Mouse (Mus musculus) mesoderm, embryonic 11.5 days (tissue): ENCODE measurements at regions not wholly inside any gene's neighbourhood (a gene's known extent, or its start where the extent isn't known, plus 50 kb on each side); places are given as distances from the start of the nearest gene placed in this dataset.
"Not testable (repeated sequence)": the region's sequence is repeated elsewhere in the genome, so short reads cannot be mapped to it uniquely, and the experiment has no call there.

Source experiments
- DNase-seq: peaks from one replicate; pipeline ENCODE4 v3.0.0-alpha.2; 2012; ENCODE audit warnings: low read depth, low spot score

GRCm38 (mm10) chr1:105900158-105900557 lies 90.0 kb upstream of the Zcchc2 start:
- DNase-seq, result no peak

- DNase-seq, result no peak
Measured at GRCm38 (mm10) chr1:105900920-105901319, 89.3 kb upstream of the Zcchc2 start.

GRCm38 (mm10) chr1:105903286-105904115 lies 86.7 kb upstream of the Zcchc2 start:
- DNase-seq, result no peak

- no peak for DNase-seq
Measured at GRCm38 (mm10) chr1:105904737-105905136, 85.5 kb upstream of the Zcchc2 start.

GRCm38 (mm10) chr1:105905785-105906426 lies 84.3 kb upstream of the Zcchc2 start:
- DNase-seq, result no peak

- no peak for DNase-seq
Measured at GRCm38 (mm10) chr1:105906427-105906798, 83.8 kb upstream of the Zcchc2 start.

GRCm38 (mm10) chr1:105908029-105908876 lies 82.0 kb upstream of the Zcchc2 start:
- DNase-seq, result peak; percentile 6

- DNase-seq, result no peak
Measured at GRCm38 (mm10) chr1:105909121-105909520, 81.1 kb upstream of the Zcchc2 start.

GRCm38 (mm10) chr1:105911714-105912113 lies 78.5 kb upstream of the Zcchc2 start:
- peak; percentile 10 for DNase-seq

GRCm38 (mm10) chr1:105921842-105922241 lies 68.4 kb upstream of the Zcchc2 start:
- no peak for DNase-seq

- DNase-seq, result no peak
Measured at GRCm38 (mm10) chr1:105922586-105922985, 67.6 kb upstream of the Zcchc2 start.

- DNase-seq, result no peak
Measured at GRCm38 (mm10) chr1:105923001-105923400, 67.2 kb upstream of the Zcchc2 start.

- no peak for DNase-seq
Measured at GRCm38 (mm10) chr1:105925617-105926370, 64.4 kb upstream of the Zcchc2 start.

- no peak for DNase-seq
Measured at GRCm38 (mm10) chr1:105926871-105927270, 63.3 kb upstream of the Zcchc2 start.

GRCm38 (mm10) chr1:105930841-105931240 lies 59.4 kb upstream of the Zcchc2 start:
- no peak for DNase-seq

- not testable (repeated sequence) for DNase-seq
Measured at GRCm38 (mm10) chr1:105934171-105934570, 56.0 kb upstream of the Zcchc2 start.
